Mouse (Mus musculus): Measurements from ENCODE around the gene Dnajc21.

Dnajc21 gene

DNA sequence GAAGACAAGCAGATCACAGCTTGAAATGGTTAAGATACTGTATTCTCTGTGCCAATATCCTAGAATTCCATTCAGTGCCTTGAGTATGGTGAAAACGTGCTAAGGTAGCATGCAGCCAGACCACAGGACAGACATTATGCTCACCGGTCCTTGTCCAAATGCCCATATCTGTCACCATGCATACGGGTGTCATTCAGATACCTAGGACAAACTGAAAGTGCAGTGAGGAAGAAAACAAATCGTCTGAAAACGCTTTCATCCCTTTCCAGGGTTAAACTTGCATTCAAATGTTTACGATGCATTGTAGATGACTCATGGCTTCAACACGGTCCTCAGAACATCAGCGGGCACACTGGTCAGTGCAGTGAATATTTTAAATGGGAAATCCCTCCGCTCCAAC is 28.8 kb downstream of the Dnajc21 start:
- intact Hi-C loops (cut with DNase I): loop anchor here (10.0 kb wide), 1 partner anchor 107 kb away; no protein-coding TSS in a partner anchor

DNA sequence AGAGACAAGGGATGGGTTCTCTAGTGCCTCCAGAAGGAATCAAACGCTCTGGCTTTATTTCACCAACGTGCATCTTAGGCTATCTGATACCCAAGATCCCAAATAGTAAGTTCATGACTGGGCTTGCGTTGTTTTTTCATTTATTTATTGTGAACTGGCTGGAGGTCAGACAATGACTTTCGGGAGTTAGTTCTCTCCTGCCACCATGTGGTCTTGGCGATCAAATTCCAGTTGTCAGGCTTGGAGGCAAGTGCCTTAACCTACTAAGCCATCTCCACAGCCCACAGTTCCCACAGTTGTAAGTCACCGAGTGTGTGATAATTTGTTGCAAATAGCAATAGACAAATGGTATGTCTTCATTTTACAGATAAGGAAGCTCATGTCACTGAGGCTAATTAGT is 30.4 kb downstream of the Dnajc21 start:
- intact Hi-C loops (cut with DNase I): loop anchor here (10.0 kb wide), 1 partner anchor 105 kb away; no protein-coding TSS in a partner anchor

DNA sequence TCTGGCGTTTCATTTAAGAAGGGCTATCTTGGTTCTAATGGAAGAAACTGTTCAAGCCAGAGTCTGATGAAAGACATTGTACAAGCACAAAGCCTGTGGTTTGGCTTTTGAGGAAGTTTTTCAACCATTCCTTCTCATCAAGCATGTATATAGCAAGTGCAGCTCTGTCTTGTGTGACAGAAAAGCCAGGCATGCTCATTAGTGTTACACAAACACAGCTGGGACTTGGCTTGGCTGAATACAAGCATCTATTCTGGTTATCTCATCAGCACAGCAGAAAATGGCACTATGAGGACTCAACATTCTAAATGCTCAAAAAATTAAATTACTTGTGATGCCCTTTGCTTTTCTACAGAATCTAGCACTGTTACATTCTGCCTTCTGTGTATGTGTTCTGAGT is 33.4 kb downstream of the Dnajc21 start:
- intact Hi-C loops (cut with DNase I): no loop called here

DNA sequence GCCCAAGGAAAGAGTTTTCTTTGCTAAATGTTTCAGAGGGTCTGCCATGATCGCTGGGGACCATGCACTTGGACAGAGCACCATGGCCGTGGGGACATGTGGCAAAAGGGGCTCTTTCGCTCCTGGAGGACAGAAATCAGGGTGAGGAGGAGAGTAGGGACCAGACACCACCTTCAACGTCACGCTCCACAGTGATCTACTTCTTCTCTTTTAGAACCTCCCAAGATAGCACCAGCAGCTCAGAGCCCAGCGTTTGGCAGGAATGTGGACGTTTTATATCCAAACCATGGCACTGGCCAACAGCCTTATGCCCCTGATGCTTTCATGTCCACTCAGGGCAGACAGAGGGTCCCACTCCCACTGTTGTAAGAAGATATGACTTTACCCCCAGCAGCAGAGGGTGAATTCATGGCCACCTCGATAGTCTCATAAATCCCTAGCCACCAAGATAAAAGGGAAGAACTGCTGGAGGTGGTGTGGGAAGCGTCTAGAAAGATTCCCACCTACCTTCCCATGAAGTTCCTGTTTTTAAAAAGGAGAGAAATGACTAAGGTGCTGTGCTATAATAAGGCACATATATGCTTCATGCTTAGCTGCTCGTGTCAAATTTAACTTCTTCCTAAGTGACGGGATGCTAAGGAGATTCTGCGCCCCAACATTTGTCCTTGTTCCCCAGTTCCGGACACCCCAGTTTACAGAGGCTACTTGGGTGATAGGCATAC is 43.6 kb downstream of the Dnajc21 start:
- intact Hi-C loops (cut with DNase I): no loop called here

DNA sequence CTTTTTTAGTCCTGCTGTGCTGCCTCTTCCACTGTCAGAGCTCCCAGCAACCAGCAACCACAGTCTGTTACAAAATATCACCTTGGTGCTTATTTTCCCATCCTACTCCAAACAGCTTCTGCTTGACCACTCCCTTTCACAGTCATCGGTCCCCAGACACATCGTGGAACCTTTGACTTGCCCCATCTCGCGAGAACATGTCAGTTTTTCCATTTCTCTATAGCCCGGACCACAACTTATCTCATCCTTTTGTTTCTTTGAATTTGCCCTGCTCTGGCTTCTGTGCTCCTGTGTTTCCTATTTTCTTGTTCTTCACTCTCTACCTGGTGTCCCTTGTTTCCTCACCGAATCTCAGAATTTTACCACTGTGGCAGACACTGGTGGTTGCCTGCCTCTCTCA is 44.2 kb downstream of the Dnajc21 start:
- intact Hi-C loops (cut with DNase I): no loop called here

DNA sequence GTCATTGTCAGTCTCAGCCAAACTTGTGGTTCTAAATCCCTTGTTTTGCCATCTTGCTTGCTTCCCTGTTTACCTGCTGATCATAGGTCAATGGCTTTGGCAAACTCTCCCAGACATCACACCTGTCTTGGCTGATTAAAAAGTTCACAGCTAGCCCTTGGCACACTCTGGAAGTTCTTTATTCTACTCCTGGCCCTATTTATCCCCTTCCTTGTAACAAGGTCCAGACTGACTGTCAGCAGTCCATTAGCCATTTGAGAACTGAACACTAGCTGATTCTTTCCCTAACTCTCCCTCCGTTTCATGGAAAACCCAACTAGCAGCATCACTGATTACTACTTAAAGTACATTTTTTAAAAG is 48.6 kb downstream of the Dnajc21 start:
- intact Hi-C loops (cut with DNase I): no loop called here

DNA sequence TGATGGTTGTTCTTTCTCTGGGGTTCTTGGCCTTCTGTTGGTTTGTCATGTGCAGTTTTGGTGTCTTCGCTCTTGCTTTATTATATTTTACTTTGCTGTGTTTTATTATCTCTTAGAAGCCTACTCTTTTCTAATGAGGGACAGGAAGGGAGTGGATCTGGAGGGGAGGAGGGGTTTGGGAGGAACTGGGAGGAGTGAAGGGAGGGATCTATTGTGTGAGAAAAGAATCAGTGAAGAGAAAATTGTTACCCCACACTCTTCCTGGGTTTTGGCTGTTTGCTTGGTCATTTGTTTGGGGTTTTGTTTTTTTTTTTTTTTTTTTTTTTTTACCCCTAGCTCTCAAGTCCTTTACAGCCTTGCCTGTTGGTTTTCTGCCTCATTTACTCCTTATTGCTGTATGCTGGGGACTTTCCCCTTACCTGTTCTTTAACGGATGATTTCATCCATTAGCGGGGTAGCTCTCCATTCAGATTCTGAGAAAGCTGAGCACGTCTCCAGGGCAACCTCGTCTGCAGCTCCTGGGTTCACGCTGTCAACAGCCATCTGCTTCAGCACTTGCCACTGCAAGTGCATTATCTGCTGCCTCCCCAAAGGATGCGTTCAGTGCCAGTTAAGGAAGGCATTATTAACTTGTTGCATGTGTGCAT is 49.1 kb downstream of the Dnajc21 start:
- intact Hi-C loops (cut with DNase I): no loop called here

DNA sequence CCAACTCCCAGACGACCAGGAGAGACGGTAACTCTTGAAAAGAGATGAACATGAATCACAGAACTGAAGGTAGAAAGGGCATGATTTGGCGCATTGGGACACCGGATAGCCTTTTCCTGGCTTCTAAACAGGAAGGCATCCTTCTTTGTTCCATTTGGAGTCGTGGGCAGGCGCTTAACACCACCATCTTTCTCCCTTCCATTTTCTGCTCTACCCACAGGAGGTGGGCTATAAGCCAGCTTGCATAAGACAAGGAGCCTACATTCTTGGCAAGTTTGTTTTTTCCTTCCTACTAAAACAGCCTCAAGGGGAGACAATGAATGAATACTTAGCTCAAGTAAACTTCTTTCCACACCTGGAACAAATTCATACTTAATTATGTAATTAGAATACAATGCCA is 56.7 kb downstream of the Dnajc21 start:
- intact Hi-C loops (cut with DNase I): no loop called here

DNA sequence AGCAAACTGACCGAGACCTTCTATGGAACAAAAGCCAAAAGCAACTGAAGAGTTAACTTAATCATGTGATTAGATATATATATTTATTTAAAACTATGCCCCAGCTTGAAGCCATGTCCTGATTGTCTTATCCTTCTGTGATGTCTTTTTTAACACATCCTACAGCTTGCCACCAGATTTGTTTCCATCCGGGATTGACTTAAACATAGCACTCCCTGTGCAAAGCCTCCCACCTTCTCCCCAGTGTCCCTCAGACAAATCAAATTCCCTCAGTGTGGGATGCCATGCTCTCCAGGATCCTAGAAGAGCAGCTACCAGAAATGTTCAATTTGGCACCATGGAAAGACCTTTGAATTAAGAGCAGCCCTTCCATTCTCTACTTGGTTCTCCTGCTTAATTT is 59.4 kb downstream of the Dnajc21 start:
- intact Hi-C loops (cut with DNase I): no loop called here

DNA sequence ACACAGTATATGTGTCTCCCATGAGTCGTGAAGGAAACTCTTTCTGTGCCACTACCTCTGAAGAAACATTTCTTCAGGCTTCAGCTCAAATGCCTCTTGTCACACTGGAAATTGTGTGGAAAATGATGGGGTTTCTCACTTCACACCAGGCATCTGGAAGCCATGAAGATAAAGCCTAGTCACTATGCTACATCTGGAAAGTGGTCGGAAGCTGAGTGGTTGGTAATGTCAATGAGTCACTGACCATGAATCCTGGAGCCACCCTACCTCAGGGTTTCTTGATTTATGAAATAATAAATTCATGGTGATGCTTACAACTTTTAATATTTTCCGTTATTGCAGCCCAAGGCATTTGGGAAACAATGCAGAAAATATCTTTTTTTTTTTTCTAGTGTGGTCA is 60.5 kb downstream of the Dnajc21 start:
- intact Hi-C loops (cut with DNase I): no loop called here

DNA sequence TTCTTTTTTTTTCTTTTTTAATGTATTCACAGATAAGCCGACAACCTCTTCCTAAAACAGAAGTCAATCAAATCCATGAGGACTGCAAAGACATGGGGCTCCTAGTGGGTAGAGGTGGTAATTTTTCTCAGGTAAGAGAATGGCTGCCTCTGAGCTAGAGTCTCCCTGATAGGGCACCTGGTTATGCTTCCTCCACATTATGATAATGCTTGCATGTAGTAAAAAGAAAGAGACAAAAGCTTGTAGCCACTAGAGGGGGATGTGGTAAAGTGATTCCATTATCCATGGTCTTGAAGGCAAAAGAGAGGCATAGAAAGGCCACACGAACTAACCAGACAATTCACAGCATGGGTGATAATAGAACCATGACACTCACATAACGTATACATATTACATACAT is 69.9 kb downstream of the Dnajc21 start:
- intact Hi-C loops (cut with DNase I): no loop called here

DNA sequence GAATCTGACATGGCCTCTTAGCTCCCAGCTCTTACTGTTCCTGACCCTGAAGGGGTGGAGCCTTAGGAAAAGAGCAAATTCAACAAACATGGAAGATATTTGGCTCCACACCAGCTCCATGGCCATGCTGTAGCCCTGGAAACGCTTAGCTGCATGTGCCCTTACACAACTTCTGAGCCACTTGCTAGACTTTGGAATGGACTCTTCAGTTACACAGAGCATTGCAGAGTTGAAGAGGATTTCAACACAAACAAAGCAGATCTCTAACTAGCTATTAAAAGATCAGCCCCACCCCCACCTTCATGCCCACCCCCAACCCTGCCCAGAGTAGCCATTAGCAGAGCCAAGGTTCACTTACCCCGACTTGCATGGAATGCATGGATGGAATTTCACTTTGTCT is 70.5 kb downstream of the Dnajc21 start:
- intact Hi-C loops (cut with DNase I): no loop called here

Data from adrenal gland (tissue).